Mouse (Mus musculus): ENCODE results near the gene Btrc.

- TF ChIP-seq BHLHE40 (IDR thresholded peaks at IDR 0.05; ENCODE audit: low read depth, low read length), result no peak
- no peak for TF ChIP-seq POLR2A (IDR thresholded peaks at IDR 0.05; ENCODE audit: low read depth, low read length)
- TF ChIP-seq CTCF (conservative IDR thresholded peaks at IDR 0.05 in 1 of 2, IDR thresholded peaks at IDR 0.05 in 1 of 2; ENCODE audit: low read depth in 2 of 2, low read length in 2 of 2), result no peak
- TF ChIP-seq USF2 (conservative IDR thresholded peaks at IDR 0.05; ENCODE audit: low read depth, low read length), result no peak
- no peak for TF ChIP-seq SIN3A (IDR thresholded peaks at IDR 0.05; ENCODE audit: low read length)
- no peak for TF ChIP-seq E2F4 (IDR thresholded peaks at IDR 0.05; ENCODE audit: insufficient replicate concordance, low read depth, low read length)
These were observed 74.7 kb downstream of the Btrc start for GRCm38 (mm10) chr19:45438191-45438590.

All from CH12.LX (cell line).